Comparison of ENCODE assay signal across 22 mouse cellular contexts in genomic region chr16:74625783-74626182, GRCm38 (mm10).
A peak's percentile ranks its signal among the peaks of the same experiment; 100 is the strongest.
DNase-seq lines count a peak whose midpoint lies in the region; ATAC-seq lines count a peak whose summit lies in the region.
"Had no signal": no experiment of that assay in that cellular context is flagged by ENCODE, and none has a peak within 500 bp of the region (broad histone marks: within the 10 kb centered on the region; RNA-seq: fewer than 3 reads in every experiment).

No protein-coding gene starts in this region.

- H3K9ac ChIP-seq in midbrain, embryonic 11.5 days (ENCODE audit: low read length): no peak overlapping the region
- no peak overlapping the region for H3K9ac ChIP-seq in midbrain, embryonic 13.5 days (replicated peaks)

- no peaks in the 10 kb centered on the region for H3K36me3 ChIP-seq in midbrain, embryonic 11.5 days (ENCODE audit: control insufficient read depth, insufficient read depth, low read length)
- H3K36me3 ChIP-seq in midbrain, embryonic 13.5 days: no peaks in the 10 kb centered on the region
- H3K36me3 ChIP-seq: G1E had no signal

- 87% methylated on average over 2 of the region's 2 CpGs for WGBS in midbrain, embryonic 11.5 days
- 83% methylated on average over 2 of the region's 2 CpGs for WGBS in midbrain, embryonic 13.5 days

- no peaks in the 10 kb centered on the region for H3K4me1 ChIP-seq in midbrain, embryonic 11.5 days (ENCODE audit: control insufficient read depth, insufficient read depth, low read length)
- 0 out of 2 replicates have a peak, but pooled peaks cover 2% of the 10 kb centered on the region for H3K4me1 ChIP-seq in midbrain, embryonic 13.5 days (replicated peaks)

- H3K27me3 ChIP-seq in midbrain, embryonic 11.5 days (ENCODE audit: control insufficient read depth, insufficient read depth, low read length): no peaks in the 10 kb centered on the region
- no peaks in the 10 kb centered on the region for H3K27me3 ChIP-seq in midbrain, embryonic 13.5 days
- H3K27me3 ChIP-seq: CH12.LX, Patski had no signal

- intact Hi-C loops in heart, postnatal 36 days (cut with DNase I): no loop called here

- 0 out of 2 replicates have a peak, but pooled peaks have one; percentile 55 for ATAC-seq in frontal cortex, adult (ENCODE audit: low TSS enrichment)
- no peak for ATAC-seq in midbrain, embryonic 11.5 days (ENCODE audit: low FRiP score)
- ATAC-seq in midbrain, embryonic 13.5 days: no peak
- ATAC-seq: activated CD4-positive, CD25-positive, alpha-beta regulatory T cell, adult 4 months; CD4-positive, CD25-positive, alpha-beta regulatory T cell, adult 4 months; Patski had no signal

- H3K9me3 ChIP-seq in midbrain, embryonic 11.5 days (ENCODE audit: control insufficient read depth, low read length): no peaks in the 10 kb centered on the region
- H3K9me3 ChIP-seq in midbrain, embryonic 13.5 days: no peaks in the 10 kb centered on the region
- H3K9me3 ChIP-seq: G1E had no signal

- H3K27ac ChIP-seq in midbrain, embryonic 11.5 days (ENCODE audit: low read depth, low read length): no peak overlapping the region
- H3K27ac ChIP-seq in midbrain, embryonic 13.5 days: no peak overlapping the region

- no peak overlapping the region for H3K4me3 ChIP-seq in midbrain, embryonic 11.5 days (ENCODE audit: low read depth, low read length)
- H3K4me3 ChIP-seq in midbrain, embryonic 13.5 days (replicated peaks): no peak overlapping the region

- no peak for DNase-seq in frontal cortex, postnatal 10 days (ENCODE audit: low spot score in 2 of 2)
- DNase-seq in midbrain, embryonic 11.5 days (ENCODE audit: low spot score, missing footprints): peak; percentile 56
- peak; percentile 10 for DNase-seq in brain, adult 2 months (ENCODE audit: low read depth, low spot score)
- no peak for DNase-seq in heart, postnatal 36 days
- DNase-seq: adrenal gland, adult 2 months; adrenal gland, adult 8-10 months; adrenal gland, postnatal 10 days; adrenal gland, postnatal 14 days; adrenal gland, postnatal 25 days; adrenal gland, postnatal 36 days; B cell, adult 2 months; cerebellum, adult 11 months; cerebellum, adult 11-12 months; cerebellum, adult 18-20 months; cerebellum, adult 2 months had no signal

- H3K4me2 ChIP-seq in midbrain, embryonic 11.5 days: no peak overlapping the region
- H3K4me2 ChIP-seq in midbrain, embryonic 13.5 days (replicated peaks): no peak overlapping the region

Comparison
In these comparisons a context has a peak if more than half of its experiments do, and no peak if none do; other contexts are left out.
1. DNase-seq: peak in midbrain, embryonic 11.5 days (single experiment) and brain, adult 2 months (single experiment); none in frontal cortex, postnatal 10 days (0 of 2) and heart, postnatal 36 days (0 of 2).